Mouse (Mus musculus) left cerebral cortex, adult 2 months (tissue): ENCODE data around the gene Rab22a. TPM values are rescaled to one million over a fixed set of nuclear protein-coding genes. Genes with fewer than 3 reads are reported as not detected.

Source experiments
- DNase-seq, 2 experiments: peaks; one replicate each; pipeline ENCODE4 v3.0.0; 2021 to 2022; ENCODE audit warnings: low spot score in 2 of 2, mixed read lengths in 1 of 2; ENCODE audit errors: extremely low spot score in 1 of 2
- H3K27ac ChIP-seq: fragments of 200-600 bp; 2 replicates; pipeline ENCODE4 v1.8.1; 2022
- H3K4me3 ChIP-seq: fragments of 200-600 bp; 2 replicates; pipeline ENCODE4 v1.8.1; 2022
- CTCF ChIP-seq: fragments of 200-600 bp; IDR thresholded peaks from 2 replicates; pipeline ENCODE4 v1.8.1; 2022; ENCODE audit warnings: antibody characterized with exemption, mild to moderate bottlenecking, moderate library complexity
- intact Hi-C: fragments of 180-260 bp; cut with DNase I; formaldehyde crosslinking; loops from one replicate; pipeline ENCODE4 v1.15.1; 2025
- total RNA-seq, 2 experiments: library from RNA; stranded (reverse); gene quantifications; 2 replicates each; pipeline ENCODE4 v1.2.3; 2021

Rab22a gene
- total RNA-seq, 2 experiments from 2014 or later, result 26.3 to 28.1 TPM

DNA sequence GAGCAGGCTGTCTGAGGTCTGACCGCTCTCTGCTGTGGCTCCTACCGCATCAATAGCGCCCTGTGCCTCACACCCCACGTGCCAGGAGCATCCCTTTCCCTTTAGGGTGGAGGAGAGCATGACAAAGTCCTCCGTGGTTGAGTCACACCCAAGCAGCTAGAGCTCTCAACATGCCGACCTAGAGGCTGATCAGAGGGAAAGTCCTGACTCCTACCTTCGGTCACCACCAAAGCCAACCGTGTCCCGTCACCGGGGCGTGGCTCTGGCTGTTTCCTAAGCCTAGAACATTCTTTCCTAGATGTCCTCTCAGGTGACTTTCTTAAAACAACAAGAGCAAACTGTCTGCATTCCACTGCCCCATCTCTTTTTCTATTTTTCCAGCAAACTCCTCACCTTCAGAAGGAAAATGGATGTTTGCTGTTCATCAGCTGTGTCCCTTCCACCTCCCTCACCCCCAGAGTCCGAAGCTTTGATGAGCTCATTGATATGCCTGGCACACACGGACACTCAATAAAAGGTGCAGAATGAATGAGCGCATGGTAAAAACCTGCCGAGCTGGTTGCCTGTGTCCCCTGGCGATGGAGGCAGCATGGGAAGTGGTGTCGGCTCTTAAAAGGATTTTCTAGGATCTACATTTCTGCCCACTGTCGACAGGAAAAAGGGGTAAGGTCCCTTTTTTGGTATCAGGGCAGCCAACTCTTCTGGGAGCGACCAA, 12.2 kb upstream of the Rab22a start:
- no peak overlapping the region for H3K4me3 ChIP-seq
- no peak for DNase-seq
- no peak overlapping the region for H3K27ac ChIP-seq
- intact Hi-C loops, result no loop called here
- TF ChIP-seq CTCF, result no peak

DNA sequence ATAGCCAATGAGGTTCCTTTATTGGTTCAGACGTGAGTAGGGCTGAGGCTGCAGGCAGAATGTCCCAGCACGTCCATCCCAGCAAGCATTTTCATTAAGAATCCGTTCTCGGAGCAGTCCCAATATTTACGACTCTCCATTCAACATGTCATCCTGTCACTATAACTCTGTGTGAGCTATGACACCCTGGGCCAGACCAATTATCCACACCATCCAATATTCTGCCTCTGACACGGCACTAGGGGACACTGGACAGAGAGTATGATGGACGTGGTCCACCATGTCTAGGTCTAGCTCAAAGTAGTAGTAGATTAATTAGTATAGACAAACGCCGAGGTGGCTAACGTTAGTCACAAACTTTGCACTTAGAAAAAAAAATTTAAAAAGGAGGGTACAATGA, 9.8 kb upstream of the Rab22a start:
- DNase-seq, result no peak

DNA sequence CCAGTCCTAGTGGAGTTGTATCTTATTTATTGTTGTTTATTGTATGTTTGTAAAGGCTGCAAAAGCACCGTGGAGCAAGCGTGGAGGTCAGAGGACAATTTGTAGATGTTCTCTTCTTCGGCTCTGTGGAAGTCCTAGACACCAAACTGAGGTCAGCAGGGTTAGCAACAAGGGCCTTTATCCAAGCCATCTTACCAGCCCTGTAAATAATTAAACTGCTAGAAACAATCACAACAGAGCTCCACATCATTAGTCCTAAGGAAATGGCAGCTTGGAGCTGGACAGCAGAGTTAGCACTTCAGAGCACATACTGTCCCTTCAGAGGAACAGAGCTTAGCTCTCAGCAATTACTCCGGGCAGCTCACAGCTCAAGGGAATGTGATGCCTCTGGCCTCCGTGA, 6.0 kb upstream of the Rab22a start:
- Histone ChIP-seq H3K27ac (no peak overlapping the region), H3K4me3 (no peak overlapping the region)
- intact Hi-C loops, result no loop called here
- TF ChIP-seq CTCF, result no peak
- DNase-seq, result no peak

More for the DNA sequence above, 9.8 kb upstream of the Rab22a start:
- H3K4me3 ChIP-seq, result no peak overlapping the region
- intact Hi-C loops, result no loop called here
- no peak for TF ChIP-seq CTCF
- no peak overlapping the region for H3K27ac ChIP-seq

DNA sequence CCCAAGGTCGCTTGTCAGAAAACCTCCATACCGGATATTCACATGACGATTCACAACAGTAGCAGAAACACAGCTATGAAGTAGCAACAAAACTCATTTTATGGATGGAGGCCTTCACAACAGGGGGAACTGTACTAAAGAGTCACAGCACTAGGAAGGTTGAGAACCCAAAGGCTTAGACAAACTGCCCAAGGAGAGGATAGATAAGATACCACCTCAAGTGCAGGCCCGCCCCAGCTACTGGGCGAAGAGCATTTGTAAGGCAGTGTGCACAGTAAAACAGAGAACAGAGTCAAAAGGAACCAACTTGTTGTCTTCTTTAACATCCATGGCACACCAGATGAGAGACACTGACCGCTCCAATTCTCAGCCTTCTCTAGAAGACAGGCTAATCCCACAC, 1.8 kb upstream of the Rab22a start:
- TF ChIP-seq CTCF, result no peak
- no peak for DNase-seq
- no peak overlapping the region for H3K4me3 ChIP-seq
- intact Hi-C loops, result loop anchor here (2.0 kb wide), 1 partner anchor 79 kb away; the partner anchor contains the start of gene Vapb
- no peak overlapping the region for H3K27ac ChIP-seq

DNA sequence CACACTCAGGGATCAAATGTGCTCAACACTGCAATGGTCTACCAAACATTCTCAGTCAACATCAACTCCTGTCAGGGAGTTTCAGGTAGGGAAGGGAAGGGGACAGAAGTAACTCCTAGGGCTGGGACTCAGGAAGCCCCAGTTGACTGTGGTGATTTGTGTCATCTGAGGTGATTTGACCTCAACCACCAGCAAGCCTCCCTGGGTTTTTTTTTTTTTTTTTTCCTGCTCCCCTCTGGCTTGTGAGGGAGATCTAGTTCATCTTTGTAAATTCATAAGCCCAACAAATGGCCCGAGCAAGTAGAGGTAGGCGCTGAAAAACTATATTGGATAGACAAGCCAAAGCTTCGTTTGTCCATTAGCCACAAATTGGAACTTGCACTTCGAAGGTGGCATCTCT, 1.0 kb upstream of the Rab22a start:
- no peak for TF ChIP-seq CTCF
- Histone ChIP-seq H3K27ac (no peak overlapping the region), H3K4me3 (peak overlapping the region; percentile 98)
- intact Hi-C loops, result loop anchor here (2.0 kb wide), 1 partner anchor 78 kb away; the partner anchor contains the start of gene Vapb
- no peak for DNase-seq

DNA sequence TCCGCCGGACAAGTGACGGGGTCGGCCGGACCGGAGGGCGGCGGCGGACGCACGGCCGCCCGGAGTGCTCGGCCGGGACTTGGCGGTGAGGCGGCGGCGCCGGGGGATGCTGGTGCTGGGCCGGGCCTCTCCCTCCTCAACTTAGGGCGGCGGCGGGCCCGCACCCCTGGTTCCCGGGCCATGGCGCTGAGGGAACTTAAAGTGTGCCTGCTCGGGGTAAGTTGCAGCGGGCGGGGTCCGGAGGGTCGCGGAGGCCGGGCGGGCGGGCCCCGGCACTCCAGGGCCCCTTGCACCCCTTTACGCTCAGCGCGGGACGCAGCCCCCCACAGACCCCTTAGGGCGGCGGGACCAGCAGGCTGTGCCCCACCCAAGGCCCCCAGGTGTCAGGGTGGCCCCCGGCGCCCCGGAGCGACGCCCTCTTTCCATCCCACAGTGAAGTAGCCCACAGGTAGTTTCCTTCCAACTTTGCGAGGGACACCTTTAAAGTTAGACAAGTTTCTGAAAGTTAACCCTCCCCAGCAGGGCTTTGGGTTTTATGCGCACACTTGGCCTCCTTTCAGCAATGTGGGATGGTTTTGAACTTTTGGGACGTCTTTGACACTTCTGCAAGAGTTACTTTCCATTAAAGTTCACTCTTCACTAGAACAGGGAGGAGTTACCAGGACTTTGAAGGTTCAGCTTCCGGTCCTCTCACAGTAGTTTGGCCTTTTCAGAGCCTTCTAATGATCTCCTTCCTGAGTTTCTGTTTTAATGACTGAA, 545 bp downstream of the Rab22a start:
- intact Hi-C loops, result loop anchor here (2.0 to 10.0 kb wide), 2 partner anchors 77 to 415 kb away; partner anchors contain the start of genes Stx16 and Vapb
- DNase-seq, result no peak
- TF ChIP-seq CTCF, result no peak
- Histone ChIP-seq H3K4me3 (peak overlapping the region; percentile 98), H3K27ac (peak overlapping the region; percentile 73)

DNA sequence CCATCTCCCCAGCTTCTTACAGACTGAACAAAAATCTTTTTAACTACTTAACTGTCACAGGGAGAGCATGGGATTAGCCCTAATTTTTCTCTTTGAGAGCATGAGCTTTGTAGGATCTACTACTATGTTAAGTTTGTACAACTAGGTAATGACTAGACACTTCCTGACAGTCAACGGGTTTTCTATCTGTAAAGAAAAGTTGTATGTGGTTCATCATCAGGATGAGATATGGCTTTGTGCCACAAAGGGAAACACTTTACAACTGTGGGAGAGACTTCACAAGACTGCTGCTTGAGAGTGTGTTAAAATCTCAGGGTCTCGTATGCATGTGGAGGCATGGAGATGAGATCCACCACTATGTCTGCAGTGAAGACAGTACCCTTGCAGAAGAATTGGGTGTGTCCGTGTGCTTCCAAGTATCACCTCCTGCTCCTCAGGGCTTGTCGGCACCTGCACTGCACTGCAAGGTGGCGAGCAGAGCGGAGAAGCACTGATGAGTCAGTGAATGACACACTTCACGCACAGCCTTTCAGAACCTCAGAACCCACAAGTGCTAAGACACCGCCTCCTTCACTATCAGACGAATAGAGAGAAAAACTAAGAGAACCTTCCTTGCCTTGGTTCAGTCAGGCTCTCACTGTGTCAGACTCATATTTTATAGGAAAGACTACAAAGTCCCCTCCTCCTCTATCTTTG, 2.8 kb downstream of the Rab22a start:
- Histone ChIP-seq H3K4me3 (no peak overlapping the region), H3K27ac (no peak overlapping the region)
- no peak for DNase-seq
- intact Hi-C loops, result loop anchor here (10.0 kb wide), 1 partner anchor 412 kb away; the partner anchor contains the start of gene Stx16
- TF ChIP-seq CTCF, result no peak

DNA sequence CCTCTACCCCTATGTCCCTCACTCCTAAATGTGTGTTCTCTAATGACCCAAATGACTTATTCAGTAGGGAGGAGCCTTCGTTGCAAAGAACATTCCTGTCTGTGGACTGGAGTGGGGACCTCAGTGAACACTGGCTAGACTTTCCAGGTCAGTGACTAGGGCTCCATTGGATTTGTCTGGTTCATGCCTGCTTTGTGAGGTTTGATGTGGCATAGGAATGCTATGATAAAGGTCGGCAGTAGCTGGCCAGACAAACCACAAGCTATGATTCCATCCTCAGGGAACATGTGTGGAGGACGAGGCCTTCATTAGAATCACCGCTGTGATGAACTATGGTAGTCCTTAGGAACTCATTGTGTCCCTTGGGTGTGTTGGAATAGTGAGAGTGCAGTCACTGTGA, 5.2 kb downstream of the Rab22a start:
- Histone ChIP-seq H3K27ac (no peak overlapping the region), H3K4me3 (no peak overlapping the region)
- intact Hi-C loops, result loop anchor here (10.0 kb wide), 1 partner anchor 410 kb away; the partner anchor contains the start of gene Stx16
- no peak for TF ChIP-seq CTCF
- DNase-seq, result no peak

DNA sequence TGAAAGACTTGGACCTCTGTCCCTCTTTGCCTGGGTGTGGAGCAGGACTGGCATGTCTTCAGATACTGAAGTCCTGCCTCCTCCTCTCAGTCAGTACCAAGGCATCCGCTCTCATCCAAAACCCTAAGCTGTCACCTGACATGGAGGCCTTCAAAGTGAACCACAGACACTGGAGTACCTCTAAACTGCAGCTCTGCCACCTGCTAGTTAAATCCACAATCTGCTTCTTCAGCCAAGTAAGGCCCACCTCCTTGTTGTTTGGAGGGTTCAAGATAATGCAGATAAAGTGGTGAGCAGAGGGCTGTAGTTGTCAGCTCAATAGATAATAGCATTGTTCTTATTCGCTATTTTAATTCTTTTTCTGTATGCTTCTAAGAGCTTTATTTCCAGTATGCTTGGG, 5.7 kb downstream of the Rab22a start:
- no peak for TF ChIP-seq CTCF
- intact Hi-C loops, result loop anchor here (10.0 kb wide), 1 partner anchor 410 kb away; the partner anchor contains the start of gene Stx16
- no peak overlapping the region for H3K4me3 ChIP-seq
- DNase-seq, result no peak
- H3K27ac ChIP-seq, result no peak overlapping the region

DNA sequence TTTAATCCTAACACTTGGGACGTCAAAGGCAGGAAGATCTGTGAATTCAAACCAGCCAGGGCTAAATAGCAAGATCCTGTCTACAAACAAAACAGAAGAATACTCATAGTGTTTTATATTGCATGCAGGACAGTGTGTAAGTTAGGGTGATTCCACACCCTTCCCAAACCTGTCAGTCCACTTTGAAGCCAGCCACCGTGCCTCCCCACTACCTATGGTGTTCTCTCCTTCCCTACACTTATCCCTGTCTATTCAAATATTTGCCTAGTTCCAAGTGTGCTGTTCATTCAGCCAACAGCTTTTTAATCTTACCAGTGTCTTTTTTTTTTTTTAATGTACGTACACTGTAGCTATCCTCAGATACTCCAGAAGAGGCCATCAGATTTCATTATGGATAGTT, 7.3 kb downstream of the Rab22a start:
- no peak overlapping the region for H3K27ac ChIP-seq
- no peak overlapping the region for H3K4me3 ChIP-seq
- TF ChIP-seq CTCF, result no peak
- no peak for DNase-seq
- intact Hi-C loops, result loop anchor here (10.0 kb wide), 1 partner anchor 408 kb away; the partner anchor contains the start of gene Stx16

DNA sequence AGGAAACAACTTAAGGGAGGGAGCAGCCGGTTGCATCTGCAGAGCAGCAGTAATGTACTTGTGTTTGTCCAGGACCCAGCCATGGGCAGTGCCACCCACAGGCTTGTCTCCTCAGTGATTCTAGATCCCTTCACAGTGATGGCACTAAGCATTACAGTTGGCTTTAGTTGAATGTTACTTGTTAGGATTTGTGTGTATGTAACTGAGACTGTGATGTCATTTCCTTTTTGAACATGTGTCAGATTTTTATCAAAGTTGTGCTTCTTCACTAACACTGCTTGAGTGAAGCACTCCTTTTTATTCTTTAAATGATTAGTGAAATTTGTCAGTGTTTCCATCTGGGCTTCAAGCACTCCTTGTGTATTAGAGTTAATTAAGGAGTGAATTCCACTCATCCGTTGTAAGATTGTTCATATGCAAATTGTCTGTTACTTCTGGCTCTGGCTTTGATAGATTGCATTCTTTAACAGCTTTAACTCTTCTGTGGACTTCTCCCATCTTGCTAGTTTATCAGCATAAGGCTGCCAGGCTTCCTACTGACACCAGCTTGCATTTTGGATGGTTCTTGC, 12.9 kb downstream of the Rab22a start:
- Histone ChIP-seq H3K4me3 (no peak overlapping the region), H3K27ac (no peak overlapping the region)
- no peak for DNase-seq
- TF ChIP-seq CTCF, result no peak
- intact Hi-C loops, result no loop called here
